Mouse (Mus musculus): ENCODE results near the gene Sult1a1.
"Not testable (repeated sequence)": the region's sequence is repeated elsewhere in the genome, so short reads cannot be mapped to it uniquely, and the experiment has no call there.

Gene Sult1a1

GRCm38 (mm10) chr7:126663646-126664045 lies 12.6 kb downstream of the Sult1a1 start:
- DNase-seq (ENCODE audit: low spot score in 2 of 2), result no peak

GRCm38 (mm10) chr7:126659771-126660170 lies 16.5 kb downstream of the Sult1a1 start:
- DNase-seq (ENCODE audit: low spot score in 2 of 2), result no peak

GRCm38 (mm10) chr7:126657522-126657921 lies 18.7 kb downstream of the Sult1a1 start:
- no peak for DNase-seq (ENCODE audit: low spot score in 2 of 2)

- DNase-seq (ENCODE audit: low spot score in 2 of 2), result no peak
Measured at GRCm38 (mm10) chr7:126655695-126656094, 20.5 kb downstream of the Sult1a1 start.

GRCm38 (mm10) chr7:126653991-126654390 lies 22.2 kb downstream of the Sult1a1 start:
- DNase-seq (ENCODE audit: low spot score in 2 of 2), result no peak

GRCm38 (mm10) chr7:126650852-126651251 lies 25.4 kb downstream of the Sult1a1 start:
- DNase-seq (ENCODE audit: low spot score in 2 of 2), result no peak

GRCm38 (mm10) chr7:126649231-126650051 lies 26.8 kb downstream of the Sult1a1 start, which contains the start of gene Sgf29:
Sgf29 (plus strand) TSS chr7:126649309.
- DNase-seq (ENCODE audit: low spot score in 2 of 2), result peak; percentile 84 to 91

GRCm38 (mm10) chr7:126648486-126648885 lies 27.7 kb downstream of the Sult1a1 start:
- no peak for DNase-seq (ENCODE audit: low spot score in 2 of 2)

- no peak for DNase-seq (ENCODE audit: low spot score in 2 of 2)
Measured at GRCm38 (mm10) chr7:126645708-126646107, 30.5 kb downstream of the Sult1a1 start.

GRCm38 (mm10) chr7:126644914-126645313 lies 31.3 kb downstream of the Sult1a1 start:
- no peak for DNase-seq (ENCODE audit: low spot score in 2 of 2)

- DNase-seq (ENCODE audit: low spot score in 2 of 2), result no peak
Measured at GRCm38 (mm10) chr7:126644345-126644744, 31.9 kb downstream of the Sult1a1 start.

- not testable (repeated sequence) for DNase-seq (ENCODE audit: low spot score in 2 of 2)
Measured at GRCm38 (mm10) chr7:126643244-126643617, 33.0 kb downstream of the Sult1a1 start.

- DNase-seq (ENCODE audit: low spot score in 2 of 2), result no peak
Measured at GRCm38 (mm10) chr7:126642545-126643243, 33.5 kb downstream of the Sult1a1 start.

GRCm38 (mm10) chr7:126636733-126637520 lies 39.3 kb downstream of the Sult1a1 start:
- peak in 1 of 2 experiments; percentile 11 for DNase-seq (ENCODE audit: low spot score in 2 of 2)

- DNase-seq (ENCODE audit: low spot score in 2 of 2), result no peak
Measured at GRCm38 (mm10) chr7:126635375-126635774, 40.9 kb downstream of the Sult1a1 start.

- no peak for DNase-seq (ENCODE audit: low spot score in 2 of 2)
Measured at GRCm38 (mm10) chr7:126632478-126632877, 43.8 kb downstream of the Sult1a1 start.

GRCm38 (mm10) chr7:126630824-126631518 lies 45.3 kb downstream of the Sult1a1 start, which contains the start of gene Nupr1:
Nupr1 (minus strand) TSS chr7:126630861.
- DNase-seq (ENCODE audit: low spot score in 2 of 2), result no peak

GRCm38 (mm10) chr7:126629915-126630314 lies 46.3 kb downstream of the Sult1a1 start:
- DNase-seq (ENCODE audit: low spot score in 2 of 2), result no peak

- no peak for DNase-seq (ENCODE audit: low spot score in 2 of 2)
Measured at GRCm38 (mm10) chr7:126628111-126628510, 48.1 kb downstream of the Sult1a1 start.

GRCm38 (mm10) chr7:126625807-126626600 lies 50.2 kb downstream of the Sult1a1 start:
- no peak for DNase-seq (ENCODE audit: low spot score in 2 of 2)

- peak in 1 of 2 experiments; percentile 10 for DNase-seq (ENCODE audit: low spot score in 2 of 2)
Measured at GRCm38 (mm10) chr7:126625369-126625768, 50.9 kb downstream of the Sult1a1 start.
